Mouse (Mus musculus): Measurements from ENCODE around the gene Mapkapk3.

The Mapkapk3 gene

GRCm38 (mm10) chr9:107289211-107290076 lies at the start of gene Mapkapk3:
Gene Mapkapk3, minus strand, starts transcription at chr9:107289877.
- in situ Hi-C loops (cut with MboI; ENCODE audit: low pct_unique_long_range_greater_than_20kb in 1 of 2, low sequenced_read_pairs in 2 of 2, unreplicated experiment in 1 of 2) = loop anchor here in 1 of 2 experiments (5.0 to 10.0 kb wide), 3 partner anchors 42 to 387 kb away; no protein-coding TSS in a partner anchor

GRCm38 (mm10) chr9:107338172-107338883 lies 48.7 kb upstream of the Mapkapk3 start, which contains the start of gene Hemk1:
Gene Hemk1, minus strand, starts transcription at chr9:107338350.
- in situ Hi-C loops (cut with MboI; ENCODE audit: low pct_unique_long_range_greater_than_20kb in 1 of 2, low sequenced_read_pairs in 2 of 2, unreplicated experiment in 1 of 2) = loop anchor here in 1 of 2 experiments (5.0 kb wide), 1 partner anchor 41 kb away; the partner anchor contains the start of gene Cish

DNA sequence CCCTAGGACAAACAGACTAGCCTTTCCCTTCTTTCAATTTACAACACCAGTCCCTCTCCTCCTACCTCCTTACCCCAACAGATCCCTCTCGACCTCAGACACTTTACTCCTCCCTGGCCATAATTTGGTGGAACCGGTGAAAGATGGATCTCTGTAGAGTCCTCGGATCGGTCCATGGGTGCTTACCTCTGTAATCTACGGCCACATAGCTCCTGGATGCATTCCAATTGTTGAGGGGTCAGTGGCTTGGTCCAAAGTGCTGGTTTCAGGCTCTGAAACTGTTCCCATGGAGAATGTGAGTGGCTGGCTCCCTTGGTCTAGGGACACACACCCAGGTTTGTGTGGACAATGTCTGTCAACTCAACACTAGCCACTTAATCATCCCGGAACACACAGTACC lies 46.7 kb upstream of the Mapkapk3 start:
- in situ Hi-C loops (cut with MboI; ENCODE audit: low pct_unique_long_range_greater_than_20kb in 1 of 2, low sequenced_read_pairs in 2 of 2, unreplicated experiment in 1 of 2) = loop anchor here in 1 of 2 experiments (5.0 kb wide), 1 partner anchor 39 kb away; the partner anchor contains the start of gene Cish

GRCm38 (mm10) chr9:107335909-107336308 lies 46.2 kb upstream of the Mapkapk3 start:
- in situ Hi-C loops (cut with MboI; ENCODE audit: low pct_unique_long_range_greater_than_20kb in 1 of 2, low sequenced_read_pairs in 2 of 2, unreplicated experiment in 1 of 2) = loop anchor here in 1 of 2 experiments (5.0 kb wide), 1 partner anchor 39 kb away; the partner anchor contains the start of gene Cish

- in situ Hi-C loops (cut with MboI; ENCODE audit: low pct_unique_long_range_greater_than_20kb in 1 of 2, low sequenced_read_pairs in 2 of 2, unreplicated experiment in 1 of 2) = loop anchor here in 1 of 2 experiments (5.0 kb wide), 1 partner anchor 38 kb away; the partner anchor contains the start of gene Cish
Observed at GRCm38 (mm10) chr9:107335046-107335445, 45.4 kb upstream of the Mapkapk3 start.

DNA sequence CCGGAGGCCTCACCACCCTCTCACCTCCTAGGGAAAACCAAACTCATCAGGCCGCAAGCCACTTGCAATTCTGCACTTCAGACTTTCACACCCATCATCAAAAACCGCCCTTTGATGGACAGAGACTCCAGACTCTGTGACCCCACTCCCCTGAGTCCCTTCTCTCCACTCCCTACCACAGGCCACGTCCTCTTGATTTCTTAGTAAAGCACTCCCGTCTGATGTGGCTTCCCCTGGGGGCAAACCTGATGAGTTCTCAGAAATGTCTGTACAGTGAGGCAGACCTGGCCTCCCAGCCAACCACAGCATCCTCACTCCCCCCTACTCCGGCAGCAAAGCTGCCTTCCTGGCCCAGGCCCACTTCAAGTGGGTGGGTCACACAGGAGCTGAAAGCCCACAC lies 44.7 kb upstream of the Mapkapk3 start:
- in situ Hi-C loops (cut with MboI; ENCODE audit: low pct_unique_long_range_greater_than_20kb in 1 of 2, low sequenced_read_pairs in 2 of 2, unreplicated experiment in 1 of 2) = loop anchor here (5.0 kb wide), 2 partner anchors 37 to 87 kb away; partner anchors contain the start of gene Cish (in 1 of the 2)

DNA sequence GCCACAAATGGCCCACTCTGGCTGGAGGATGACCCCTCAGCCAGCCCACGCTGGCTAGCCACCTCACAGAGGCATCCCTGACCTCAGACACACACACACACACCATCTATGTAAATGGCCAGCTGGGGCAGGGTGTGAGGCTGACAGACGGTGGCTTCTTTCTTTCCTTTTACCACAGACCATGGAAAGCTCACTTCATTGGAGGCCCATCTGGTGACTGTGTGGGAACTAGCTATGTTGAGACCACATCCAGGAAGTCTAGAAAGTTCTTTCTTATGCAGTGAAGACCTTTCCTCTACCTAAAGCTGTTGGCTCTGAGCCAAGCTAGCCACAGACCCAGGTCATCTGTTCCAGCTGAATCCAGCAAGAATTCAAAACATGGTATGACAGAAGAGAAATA lies 44.0 kb upstream of the Mapkapk3 start:
- in situ Hi-C loops (cut with MboI; ENCODE audit: low pct_unique_long_range_greater_than_20kb in 1 of 2, low sequenced_read_pairs in 2 of 2, unreplicated experiment in 1 of 2) = loop anchor here (5.0 kb wide), 2 partner anchors 36 to 86 kb away; partner anchors contain the start of gene Cish (in 1 of the 2)

- in situ Hi-C loops (cut with MboI; ENCODE audit: low pct_unique_long_range_greater_than_20kb in 1 of 2, low sequenced_read_pairs in 2 of 2, unreplicated experiment in 1 of 2) = loop anchor here (5.0 kb wide), 2 partner anchors 33 to 83 kb away; partner anchors contain the start of gene Cish (in 1 of the 2)
Observed at GRCm38 (mm10) chr9:107330791-107331190, 41.1 kb upstream of the Mapkapk3 start.

DNA sequence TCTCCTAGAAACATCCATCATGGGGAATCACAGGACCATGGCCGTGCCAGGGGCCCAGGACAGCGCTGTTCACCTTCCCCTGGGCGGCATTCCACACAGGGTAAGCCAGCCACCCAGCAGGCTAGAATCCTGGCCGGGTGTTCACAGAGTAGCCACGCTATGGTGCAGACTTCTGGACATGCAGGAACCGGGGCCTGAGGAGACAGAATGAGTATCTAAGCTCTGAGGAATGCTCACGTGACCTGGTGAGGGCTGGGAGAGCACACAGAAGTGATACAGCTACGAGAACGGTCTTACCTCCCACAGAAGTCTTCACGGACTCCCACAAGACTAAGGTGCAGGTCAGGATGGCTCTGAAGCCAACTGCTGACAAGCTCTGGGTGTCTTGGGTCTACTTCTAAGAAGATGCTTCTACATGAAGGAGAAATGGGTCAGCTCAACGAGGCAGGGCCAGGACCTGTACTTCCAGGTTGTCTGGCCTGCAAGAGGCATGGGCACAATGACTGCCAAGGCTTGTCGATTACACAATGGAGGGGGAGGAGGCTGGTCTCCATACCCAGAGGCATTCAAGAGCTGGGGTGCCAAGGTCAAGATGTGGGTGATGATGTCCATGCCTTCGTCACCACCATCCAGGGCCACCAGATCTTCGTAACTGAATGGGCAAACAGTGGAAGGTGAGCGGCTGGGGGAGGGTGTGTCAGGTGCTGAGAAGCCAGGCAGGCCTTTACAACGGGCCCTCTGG lies 38.4 kb upstream of the Mapkapk3 start:
- in situ Hi-C loops (cut with MboI; ENCODE audit: low pct_unique_long_range_greater_than_20kb in 1 of 2, low sequenced_read_pairs in 2 of 2, unreplicated experiment in 1 of 2) = no loop called here

GRCm38 (mm10) chr9:107325904-107326303 lies 36.2 kb upstream of the Mapkapk3 start:
- in situ Hi-C loops (cut with MboI; ENCODE audit: low pct_unique_long_range_greater_than_20kb in 1 of 2, low sequenced_read_pairs in 2 of 2, unreplicated experiment in 1 of 2) = no loop called here

GRCm38 (mm10) chr9:107324799-107325561 lies 35.3 kb upstream of the Mapkapk3 start:
- in situ Hi-C loops (cut with MboI; ENCODE audit: low pct_unique_long_range_greater_than_20kb in 1 of 2, low sequenced_read_pairs in 2 of 2, unreplicated experiment in 1 of 2) = no loop called here

DNA sequence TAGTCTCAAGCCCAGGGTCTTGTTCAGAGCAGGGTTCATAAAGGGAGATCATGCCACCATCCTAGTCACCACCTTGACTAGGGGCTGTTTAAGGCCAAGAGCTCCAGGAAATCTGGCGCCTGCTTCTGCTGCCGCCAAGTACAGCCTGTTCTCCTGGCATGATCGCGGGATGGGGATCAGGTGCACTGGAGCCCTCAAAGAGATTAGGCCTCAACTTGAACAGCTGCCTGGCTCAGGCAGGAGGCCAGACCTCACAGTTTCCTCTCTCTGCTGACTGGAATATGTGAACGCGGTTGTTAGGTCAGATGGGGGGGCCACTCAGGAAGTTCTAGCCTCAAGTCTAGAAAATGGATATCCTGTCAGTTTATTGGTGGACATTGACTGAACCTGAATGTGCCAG lies 33.9 kb upstream of the Mapkapk3 start:
- in situ Hi-C loops (cut with MboI; ENCODE audit: low pct_unique_long_range_greater_than_20kb in 1 of 2, low sequenced_read_pairs in 2 of 2, unreplicated experiment in 1 of 2) = no loop called here

- in situ Hi-C loops (cut with MboI; ENCODE audit: low pct_unique_long_range_greater_than_20kb in 1 of 2, low sequenced_read_pairs in 2 of 2, unreplicated experiment in 1 of 2) = no loop called here
Observed at GRCm38 (mm10) chr9:107322461-107323050, 32.9 kb upstream of the Mapkapk3 start.

- in situ Hi-C loops (cut with MboI; ENCODE audit: low pct_unique_long_range_greater_than_20kb in 1 of 2, low sequenced_read_pairs in 2 of 2, unreplicated experiment in 1 of 2) = no loop called here
Observed at GRCm38 (mm10) chr9:107315791-107316190, 26.1 kb upstream of the Mapkapk3 start.

DNA sequence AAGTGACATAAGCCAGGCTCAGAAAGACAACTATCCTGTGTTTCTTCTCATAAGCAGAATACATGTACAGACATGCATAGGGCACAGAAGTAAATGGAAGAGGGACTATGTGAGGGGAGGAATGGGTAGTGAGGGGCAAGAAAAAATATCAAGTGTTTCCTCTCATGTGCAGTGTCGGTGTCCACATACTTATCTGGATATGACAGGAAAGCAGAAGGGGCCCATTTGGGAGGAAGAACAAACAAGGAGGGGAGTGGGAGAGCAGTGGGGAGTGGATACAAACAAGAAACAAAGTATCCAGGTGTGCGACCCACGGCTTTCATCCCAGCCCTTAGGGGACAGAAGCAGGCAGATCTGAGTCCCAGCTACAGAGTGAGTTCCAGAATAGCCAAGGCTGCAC lies 24.2 kb upstream of the Mapkapk3 start:
- in situ Hi-C loops (cut with MboI; ENCODE audit: low pct_unique_long_range_greater_than_20kb in 1 of 2, low sequenced_read_pairs in 2 of 2, unreplicated experiment in 1 of 2) = no loop called here

- in situ Hi-C loops (cut with MboI; ENCODE audit: low pct_unique_long_range_greater_than_20kb in 1 of 2, low sequenced_read_pairs in 2 of 2, unreplicated experiment in 1 of 2) = no loop called here
Observed at GRCm38 (mm10) chr9:107312811-107313584, 23.3 kb upstream of the Mapkapk3 start.

All from mouse embryonic stem cell (cell line).